Mouse (Mus musculus): ENCODE data around the gene Ezh2.

Ezh2 gene

GRCm38 (mm10) chr6:47532547-47532946 lies 62.6 kb downstream of the Ezh2 start:
- no peak for DNase-seq

DNA sequence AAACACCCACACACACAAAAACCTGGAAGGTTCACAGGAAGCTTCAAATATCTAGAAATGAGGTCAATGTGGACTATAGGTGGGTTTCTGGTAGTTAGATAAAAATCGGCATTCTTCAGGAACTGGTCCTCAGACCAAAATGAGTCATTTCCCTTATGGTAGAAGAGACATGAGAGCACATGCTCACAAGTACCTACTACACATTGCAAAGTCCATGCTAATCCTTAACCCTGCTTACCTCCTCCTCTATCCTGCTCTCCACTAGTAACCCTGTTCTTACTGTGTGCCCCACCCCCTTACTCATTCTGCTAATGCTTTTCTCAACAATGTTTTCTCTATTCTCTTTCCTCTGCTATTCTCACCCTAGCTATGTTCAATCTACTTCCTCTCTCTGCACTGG lies 67.5 kb downstream of the Ezh2 start:
- no peak for DNase-seq

DNA sequence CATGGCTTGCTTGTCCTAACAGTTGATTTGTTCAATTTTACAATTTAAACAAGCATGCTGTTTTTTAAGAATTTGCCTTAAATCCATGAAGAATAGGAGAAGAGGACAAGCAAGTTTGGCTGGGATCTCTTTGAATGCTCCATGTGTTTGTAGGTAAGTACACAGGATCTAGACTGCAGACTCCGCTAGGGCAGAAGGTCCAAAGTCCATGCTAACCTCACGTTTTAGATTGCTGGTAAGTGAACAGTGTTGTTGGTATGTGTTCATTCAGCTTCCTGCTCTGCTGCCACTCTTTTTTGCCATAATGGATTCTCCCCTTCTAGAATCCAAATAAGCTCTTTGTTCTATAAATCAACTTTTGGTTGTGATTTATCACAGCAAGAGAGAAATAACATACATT lies 68.0 kb downstream of the Ezh2 start:
- no peak for DNase-seq

DNA sequence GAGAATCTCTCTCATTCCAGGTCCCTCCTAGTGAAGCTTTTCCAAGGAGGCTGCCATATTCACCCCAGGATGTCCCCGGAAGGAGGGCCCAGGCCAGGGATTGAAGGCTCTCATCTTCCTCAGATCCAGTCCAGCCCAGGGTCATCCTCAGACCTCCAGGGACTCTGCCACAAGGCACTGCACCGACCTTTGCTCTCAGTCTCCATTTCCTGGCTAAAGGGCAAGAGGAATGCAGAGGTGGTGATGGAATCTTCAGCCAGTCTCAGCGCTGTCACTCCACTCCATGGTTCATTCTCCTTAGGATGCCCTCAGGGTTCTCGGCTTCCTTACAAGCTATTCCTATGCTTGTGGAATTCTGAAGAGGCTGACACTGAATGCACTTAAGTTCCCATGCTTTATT lies 68.7 kb downstream of the Ezh2 start:
- no peak for DNase-seq

- DNase-seq: no peak
These were observed 70.1 kb downstream of the Ezh2 start for GRCm38 (mm10) chr6:47525041-47525440.

GRCm38 (mm10) chr6:47522431-47522830 lies 72.7 kb downstream of the Ezh2 start:
- peak; percentile 27 for DNase-seq

GRCm38 (mm10) chr6:47520030-47520429 lies 75.1 kb downstream of the Ezh2 start:
- DNase-seq: no peak

DNA sequence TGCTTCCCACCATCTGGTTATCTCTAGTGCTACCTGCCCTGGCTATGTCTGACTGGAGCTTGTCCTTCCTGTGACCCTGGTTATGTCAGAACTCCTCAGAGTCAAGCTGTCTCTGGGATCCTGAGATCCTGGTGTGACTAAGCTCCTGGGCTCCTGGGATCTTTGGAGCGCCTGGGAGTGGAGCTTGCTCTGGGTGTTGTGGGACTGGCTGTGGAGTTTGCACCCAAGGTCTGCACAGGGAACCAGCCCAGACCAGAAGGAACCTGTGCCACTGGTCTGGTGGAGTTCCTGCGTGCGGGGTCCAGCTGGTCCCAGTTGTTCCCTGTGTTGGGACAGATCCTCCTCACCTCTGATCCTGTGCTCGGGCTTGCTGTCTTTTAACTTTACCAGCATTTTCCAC lies 100.6 kb downstream of the Ezh2 start:
- peak; percentile 35 for DNase-seq

DNA sequence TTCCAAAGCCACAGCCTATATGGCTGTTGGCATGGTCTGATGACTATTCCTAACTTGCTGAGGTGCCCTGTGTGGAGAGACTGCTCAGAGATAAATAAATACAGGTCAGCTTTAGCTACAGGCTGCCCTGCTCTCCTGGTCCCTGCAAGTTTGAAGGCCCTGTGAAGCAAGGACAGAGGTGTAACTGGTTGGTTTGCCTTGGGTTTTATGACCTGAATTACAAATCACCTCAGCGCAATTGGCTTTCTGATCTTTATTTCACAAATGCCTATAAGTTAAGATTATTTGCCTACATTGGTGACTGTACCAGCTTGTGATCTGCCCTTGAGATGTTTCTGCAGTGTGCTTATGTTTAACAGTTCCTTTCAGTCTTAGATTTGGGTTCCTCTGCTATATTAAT lies 113.1 kb downstream of the Ezh2 start:
- DNase-seq: no peak

All from kidney, postnatal 14 days (tissue).